Mouse (Mus musculus) myocyte (in vitro differentiated cells): ENCODE measurements around the gene Pla2g4e. TPM values are rescaled to one million over a fixed set of nuclear protein-coding genes. Genes with fewer than 3 reads are reported as not detected.

Experiments
- H3K27me3 ChIP-seq: one replicate; pipeline ENCODE4 v1.6.1; 2011; ENCODE audit not compliant: control insufficient read depth, insufficient read depth, insufficient read length
- H3K36me3 ChIP-seq: one replicate; pipeline ENCODE4 v1.6.1; 2011; ENCODE audit not compliant: control insufficient read depth, insufficient read depth
- H3K4me2 ChIP-seq: one replicate; pipeline ENCODE4 v1.6.1; 2011; ENCODE audit warnings: low read depth, control low read depth
- H3K4me3 ChIP-seq: one replicate; pipeline ENCODE4 v1.5.1; 2011; ENCODE audit warnings: mild to moderate bottlenecking, control low read depth, moderate library complexity
- H3K79me2 ChIP-seq: one replicate; pipeline ENCODE4 v1.6.1; 2011; ENCODE audit not compliant: control insufficient read depth, insufficient read depth
- H3ac ChIP-seq: one replicate; pipeline ENCODE4 v1.6.1; 2011; ENCODE audit not compliant: control insufficient read depth, insufficient read length
- CEBPB ChIP-seq: IDR thresholded peaks from 2 replicates; pipeline ENCODE4 v1.6.1; 2011; ENCODE audit warnings: mild to moderate bottlenecking, moderate library complexity; ENCODE audit not compliant: poor library complexity, insufficient read depth, severe bottlenecking
- E2F4 ChIP-seq: IDR thresholded peaks from one replicate; pipeline ENCODE4 v1.6.1; 2011; ENCODE audit warnings: mild to moderate bottlenecking, control low read depth, moderate library complexity; ENCODE audit not compliant: insufficient read depth
- MAX ChIP-seq: IDR thresholded peaks from one replicate; pipeline ENCODE4 v1.6.1; 2011; ENCODE audit warnings: low read depth, mild to moderate bottlenecking, control low read depth
- MYOD1 ChIP-seq, 3 experiments: IDR thresholded peaks; one replicate each; pipeline ENCODE4 v1.6.1; 2011; ENCODE audit warnings: control low read depth in 2 of 3, low read depth in 2 of 3, mild to moderate bottlenecking in 2 of 3, moderate library complexity in 1 of 3; ENCODE audit not compliant: insufficient read length in 2 of 3, control insufficient read depth in 1 of 3
- MYOG ChIP-seq, 3 experiments: IDR thresholded peaks; one replicate each; pipeline ENCODE4 v1.6.1; 2011; ENCODE audit warnings: control low read depth in 2 of 3, low read depth in 2 of 3, mild to moderate bottlenecking in 2 of 3; ENCODE audit not compliant: insufficient read length in 2 of 3, control insufficient read depth in 1 of 3, insufficient read depth in 1 of 3
- POLR2A ChIP-seq: IDR thresholded peaks from one replicate; pipeline ENCODE4 v1.6.1; 2011; ENCODE audit warnings: low read depth, mild to moderate bottlenecking, control low read depth, moderate library complexity; ENCODE audit not compliant: insufficient read length
- POLR2AphosphoS2 ChIP-seq: IDR thresholded peaks from one replicate; pipeline ENCODE4 v1.6.1; 2011; ENCODE audit warnings: low read depth, control low read depth; ENCODE audit not compliant: insufficient read length
- REST ChIP-seq: IDR thresholded peaks from one replicate; pipeline ENCODE4 v1.6.1; 2011; ENCODE audit warnings: mild to moderate bottlenecking, control low read depth, moderate library complexity; ENCODE audit not compliant: insufficient read depth, insufficient read length
- SRF ChIP-seq: IDR thresholded peaks from one replicate; pipeline ENCODE4 v1.6.1; 2011; ENCODE audit warnings: low read depth; ENCODE audit not compliant: control insufficient read depth, insufficient read length
- TCF12 ChIP-seq: IDR thresholded peaks from one replicate; pipeline ENCODE4 v1.6.1; 2011; ENCODE audit warnings: mild to moderate bottlenecking, control low read depth; ENCODE audit not compliant: poor library complexity, insufficient read depth, severe bottlenecking
- TCF3 ChIP-seq: IDR thresholded peaks from one replicate; pipeline ENCODE4 v1.6.1; 2011; ENCODE audit warnings: low read depth, control low read depth; ENCODE audit not compliant: insufficient read length
- USF1 ChIP-seq: IDR thresholded peaks from one replicate; pipeline ENCODE4 v1.6.1; 2011; ENCODE audit warnings: low read depth, mild to moderate bottlenecking, control low read depth, moderate library complexity
- polyA plus RNA-seq: library from polyadenylated mRNA; unstranded; fragments of >200 nt; fragmentation: generic; extraction: Trizol; gene quantifications from one replicate; pipeline ENCODE4 v1.2.1, GENCODE M21; 2012; ENCODE audit warnings: missing spikeins

Pla2g4e gene
- polyA plus RNA-seq, 1 experiment: 0.05 TPM

- Histone ChIP-seq H3K27me3 (peaks cover 19% of the 10 kb centered on the region), H3ac (no peak overlapping the region), H3K79me2 (no peaks in the 10 kb centered on the region), H3K36me3 (no peaks in the 10 kb centered on the region), H3K4me3 (no peak overlapping the region), H3K4me2 (no peak overlapping the region)
- TF ChIP-seq TCF3 (no peak), TCF12 (no peak), SRF (no peak), POLR2A (no peak), POLR2AphosphoS2 (no peak), CEBPB (no peak), MYOD1 (IDR thresholded peaks at IDR 0.05; ENCODE audit: control insufficient read depth in 1 of 3, insufficient read length in 2 of 3, low read depth in 2 of 3) (no peak), MYOG (IDR thresholded peaks at IDR 0.05; ENCODE audit: control insufficient read depth in 1 of 3, insufficient read depth in 1 of 3, insufficient read length in 2 of 3, low read depth in 2 of 3) (no peak), REST (no peak), E2F4 (no peak), MAX (no peak), USF1 (no peak)
Measured at GRCm38 (mm10) chr2:120261346-120261745, 16.2 kb upstream of the Pla2g4e start.

DNA sequence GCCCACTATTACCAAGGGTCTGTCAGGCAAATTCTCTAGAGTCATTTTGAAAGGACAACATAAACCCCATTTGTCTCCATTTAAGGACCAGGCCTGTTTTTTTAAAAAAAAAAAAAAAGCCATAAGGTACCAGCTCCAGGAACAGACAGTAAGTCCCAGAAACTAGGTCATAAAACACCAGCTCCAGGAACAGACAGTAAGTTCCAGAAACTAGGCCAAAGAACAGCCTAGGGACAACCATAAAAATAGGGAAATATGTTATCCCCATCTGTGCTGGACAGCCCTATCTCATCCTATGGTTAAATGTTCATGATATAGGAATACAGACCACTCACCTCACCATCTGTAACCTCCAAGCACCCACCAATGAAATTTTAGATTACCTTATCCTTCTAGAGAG is 11.1 kb upstream of the Pla2g4e start:
- no peaks in the 10 kb centered on the region for H3K36me3 ChIP-seq
- H3K4me3 ChIP-seq: no peak overlapping the region
- no peak overlapping the region for H3ac ChIP-seq
- H3K79me2 ChIP-seq: no peaks in the 10 kb centered on the region
- H3K27me3 ChIP-seq: peaks cover 14% of the 10 kb centered on the region
- no peak overlapping the region for H3K4me2 ChIP-seq
- TF ChIP-seq TCF12: no peak
- no peak for TF ChIP-seq SRF
- no peak for TF ChIP-seq POLR2A
- no peak for TF ChIP-seq MAX
- TF ChIP-seq MYOD1 (IDR thresholded peaks at IDR 0.05; ENCODE audit: control insufficient read depth in 1 of 3, insufficient read length in 2 of 3, low read depth in 2 of 3): no peak

DNA sequence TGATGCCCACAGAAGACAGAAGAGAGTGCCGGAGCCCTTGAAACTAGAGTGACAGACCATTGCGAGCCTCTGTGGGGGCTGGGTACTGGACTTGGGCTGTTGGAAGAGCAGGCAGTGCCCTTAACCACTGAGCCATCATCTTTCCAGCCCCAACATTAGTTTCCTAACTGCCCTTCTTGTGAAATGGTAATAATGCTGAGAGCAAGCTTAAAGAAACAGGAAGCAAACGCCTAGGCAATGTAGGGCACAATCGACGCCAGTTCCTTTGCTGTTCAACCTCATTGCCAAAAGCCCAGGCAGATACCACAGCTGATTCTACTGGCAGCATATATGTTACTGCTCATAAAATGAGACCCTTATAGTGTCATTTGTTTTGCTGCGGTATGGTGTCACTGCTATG is 7.5 kb upstream of the Pla2g4e start:
- no peak overlapping the region for H3ac ChIP-seq
- H3K4me3 ChIP-seq: no peak overlapping the region
- TF ChIP-seq POLR2AphosphoS2 (no peak), USF1 (no peak), TCF12 (no peak), E2F4 (no peak), SRF (no peak), REST (no peak), TCF3 (no peak), CEBPB (no peak), MYOD1 (IDR thresholded peaks at IDR 0.05; ENCODE audit: control insufficient read depth in 1 of 3, insufficient read length in 2 of 3, low read depth in 2 of 3) (no peak), MYOG (IDR thresholded peaks at IDR 0.05; ENCODE audit: control insufficient read depth in 1 of 3, insufficient read depth in 1 of 3, insufficient read length in 2 of 3, low read depth in 2 of 3) (no peak), POLR2A (no peak), MAX (no peak)
- no peaks in the 10 kb centered on the region for H3K36me3 ChIP-seq
- no peak overlapping the region for H3K4me2 ChIP-seq
- H3K79me2 ChIP-seq: no peaks in the 10 kb centered on the region
- H3K27me3 ChIP-seq: peaks cover 13% of the 10 kb centered on the region

DNA sequence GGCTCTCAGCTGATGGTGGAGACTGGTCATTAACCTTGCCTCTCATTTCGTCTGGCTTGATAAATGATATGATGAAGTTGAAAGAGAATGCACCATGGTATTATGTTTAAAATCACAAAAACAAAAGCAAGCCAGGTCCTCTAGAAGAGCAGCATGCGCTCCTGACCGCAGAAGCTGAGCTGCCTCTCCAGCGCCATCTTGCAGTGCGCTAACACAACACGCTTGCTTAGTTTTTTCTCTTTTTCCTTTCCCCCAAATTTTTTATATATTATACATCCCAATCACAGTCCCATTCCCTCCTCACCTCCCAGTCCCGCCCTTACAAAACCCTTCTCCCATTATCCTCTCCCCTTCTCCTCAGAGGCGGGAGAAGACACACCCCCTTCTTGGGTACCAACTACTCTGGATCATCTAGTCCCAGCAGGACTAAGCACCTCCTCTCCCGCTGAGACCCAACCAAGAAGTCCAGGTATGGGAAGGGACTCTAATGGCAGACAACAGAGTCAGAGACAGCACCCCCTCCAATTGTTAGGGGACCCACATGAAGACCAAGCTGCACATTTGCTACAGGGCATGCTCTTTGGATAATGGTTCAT is 384 bp upstream of the Pla2g4e start:
- no peak overlapping the region for H3K4me3 ChIP-seq

GRCm38 (mm10) chr2:120243995-120244394 is 1.1 kb downstream of the Pla2g4e start:
- H3ac ChIP-seq: no peak overlapping the region
- H3K36me3 ChIP-seq: no peaks in the 10 kb centered on the region
- H3K4me3 ChIP-seq: no peak overlapping the region
- no peaks in the 10 kb centered on the region for H3K79me2 ChIP-seq
- TF ChIP-seq SRF: no peak
- TF ChIP-seq POLR2AphosphoS2: no peak
- no peak for TF ChIP-seq TCF3
- no peak for TF ChIP-seq MYOG (IDR thresholded peaks at IDR 0.05; ENCODE audit: control insufficient read depth in 1 of 3, insufficient read depth in 1 of 3, insufficient read length in 2 of 3, low read depth in 2 of 3)
- TF ChIP-seq POLR2A: no peak
- no peak for TF ChIP-seq MYOD1 (IDR thresholded peaks at IDR 0.05; ENCODE audit: control insufficient read depth in 1 of 3, insufficient read length in 2 of 3, low read depth in 2 of 3)
- TF ChIP-seq TCF12: no peak
- TF ChIP-seq REST: no peak
- no peak for TF ChIP-seq USF1
- no peak for TF ChIP-seq E2F4
- TF ChIP-seq CEBPB: no peak
- peaks cover 24% of the 10 kb centered on the region for H3K27me3 ChIP-seq
- no peak overlapping the region for H3K4me2 ChIP-seq

More for the DNA sequence above, 384 bp upstream of the Pla2g4e start:
- H3K4me2 ChIP-seq: no peak overlapping the region
- no peak for TF ChIP-seq TCF3
- no peak for TF ChIP-seq CEBPB
- TF ChIP-seq POLR2AphosphoS2: no peak
- no peak for TF ChIP-seq USF1
- TF ChIP-seq REST: no peak
- no peak for TF ChIP-seq SRF
- TF ChIP-seq POLR2A: no peak
- no peak for TF ChIP-seq MAX
- TF ChIP-seq MYOD1 (IDR thresholded peaks at IDR 0.05; ENCODE audit: control insufficient read depth in 1 of 3, insufficient read length in 2 of 3, low read depth in 2 of 3): no peak
- no peak for TF ChIP-seq TCF12
- no peak for TF ChIP-seq E2F4
- TF ChIP-seq MYOG (IDR thresholded peaks at IDR 0.05; ENCODE audit: control insufficient read depth in 1 of 3, insufficient read depth in 1 of 3, insufficient read length in 2 of 3, low read depth in 2 of 3): no peak
- H3K36me3 ChIP-seq: no peaks in the 10 kb centered on the region
- H3K79me2 ChIP-seq: no peaks in the 10 kb centered on the region
- no peak overlapping the region for H3ac ChIP-seq
- H3K27me3 ChIP-seq: peaks cover 27% of the 10 kb centered on the region
